Mouse (Mus musculus): Measurements from ENCODE around the gene Dhcr7. TPM values are rescaled to one million over a fixed set of nuclear protein-coding genes. Genes with fewer than 3 reads are reported as not detected.

Gene Dhcr7
- 498 and 535 TPM in 2 replicates for total RNA-seq (2021)
- long read RNA-seq, experiment 1, partial matches to known transcripts: 763 of 852 reads
- long read RNA-seq, experiment 1, other reads (novel, unspliced or antisense): 89 of 852 reads
- long read RNA-seq, experiment 2, partial matches to known transcripts: 319 of 353 reads
- long read RNA-seq, experiment 2, other reads (novel, unspliced or antisense): 34 of 353 reads

GRCm38 (mm10) chr7:143822375-143823265, at the start of gene Dhcr7, which contains the start of gene Nadsyn1:
Gene Dhcr7, plus strand, starts transcription at chr7:143823145.
Gene Nadsyn1, minus strand, starts transcription at chr7:143822849.
- peak; percentile 100 for DNase-seq

GRCm38 (mm10) chr7:143776137-143776536, 46.8 kb upstream of the Dhcr7 start:
- no peak for DNase-seq

- no peak for DNase-seq
These were observed 45.6 kb upstream of the Dhcr7 start for GRCm38 (mm10) chr7:143777375-143777774.

- DNase-seq: no peak
These were observed 39.5 kb upstream of the Dhcr7 start for GRCm38 (mm10) chr7:143783378-143783995.

- DNase-seq: peak; percentile 90
These were observed 38.7 kb upstream of the Dhcr7 start, which contains the start of gene Mrgpre for GRCm38 (mm10) chr7:143783996-143784829. Gene Mrgpre, minus strand, starts transcription at chr7:143784500.

- DNase-seq: no peak
These were observed 30.5 kb upstream of the Dhcr7 start for GRCm38 (mm10) chr7:143792336-143792985.

- peak; percentile 61 for DNase-seq
These were observed 29.8 kb upstream of the Dhcr7 start for GRCm38 (mm10) chr7:143793121-143793520.

GRCm38 (mm10) chr7:143798783-143799182, 24.2 kb upstream of the Dhcr7 start:
- no peak for DNase-seq

GRCm38 (mm10) chr7:143800770-143801169, 22.2 kb upstream of the Dhcr7 start:
- no peak for DNase-seq

GRCm38 (mm10) chr7:143801195-143802065, 21.5 kb upstream of the Dhcr7 start:
- DNase-seq: no peak

GRCm38 (mm10) chr7:143805199-143805624, 17.7 kb upstream of the Dhcr7 start:
- DNase-seq: no peak

GRCm38 (mm10) chr7:143808909-143809308, 14.0 kb upstream of the Dhcr7 start:
- DNase-seq: peak; percentile 47

- no peak for DNase-seq
These were observed 3.7 kb upstream of the Dhcr7 start for GRCm38 (mm10) chr7:143819201-143819600.

- DNase-seq: no peak
These were observed 1.7 kb upstream of the Dhcr7 start for GRCm38 (mm10) chr7:143821241-143821640.

GRCm38 (mm10) chr7:143823266-143823605, 291 bp downstream of the Dhcr7 start:
- DNase-seq: peak; percentile 36

- no peak for DNase-seq
These were observed 4.0 kb downstream of the Dhcr7 start for GRCm38 (mm10) chr7:143826985-143827384.

- peak; percentile 96 for DNase-seq
These were observed 6.8 kb downstream of the Dhcr7 start for GRCm38 (mm10) chr7:143829504-143830331.

- DNase-seq: no peak
These were observed 7.5 kb downstream of the Dhcr7 start for GRCm38 (mm10) chr7:143830399-143830798.

- DNase-seq: peak; percentile 87
These were observed 9.3 kb downstream of the Dhcr7 start for GRCm38 (mm10) chr7:143832196-143832595.
